Mouse (Mus musculus) liver (tissue): ENCODE results near the gene Gpr62.

ENCODE experiments used
- DNase-seq: peaks from one replicate; pipeline ENCODE4 v3.0.0-alpha.2; 2020; ENCODE audit warnings: mixed read lengths

Gpr62 gene

GRCm38 (mm10) chr9:106454071-106454761, 11.5 kb downstream of the Gpr62 start:
- no peak for DNase-seq

- DNase-seq: peak; percentile 81
These were observed 12.3 kb downstream of the Gpr62 start, which contains the start of gene Pcbp4 for GRCm38 (mm10) chr9:106453271-106454070. TSS of gene Pcbp4 (plus strand) at chr9:106453291.

- peak; percentile 65 for DNase-seq
These were observed 12.9 kb downstream of the Gpr62 start for GRCm38 (mm10) chr9:106452821-106453220.

GRCm38 (mm10) chr9:106452351-106452750, 13.4 kb downstream of the Gpr62 start:
- DNase-seq: no peak

GRCm38 (mm10) chr9:106451899-106452298, 13.8 kb downstream of the Gpr62 start:
- no peak for DNase-seq

GRCm38 (mm10) chr9:106451298-106451697, 14.4 kb downstream of the Gpr62 start:
- no peak for DNase-seq

- DNase-seq: peak; percentile 66
These were observed 15.1 kb downstream of the Gpr62 start for GRCm38 (mm10) chr9:106450661-106451060.

- no peak for DNase-seq
These were observed 15.8 kb downstream of the Gpr62 start for GRCm38 (mm10) chr9:106449947-106450346.

GRCm38 (mm10) chr9:106448498-106449031, 17.2 kb downstream of the Gpr62 start:
- peak; percentile 69 for DNase-seq

GRCm38 (mm10) chr9:106447951-106448350, 17.8 kb downstream of the Gpr62 start:
- no peak for DNase-seq

GRCm38 (mm10) chr9:106447348-106447747, 18.4 kb downstream of the Gpr62 start, which contains the start of the genes Abhd14b and Abhd14a:
TSS of gene Abhd14b (plus strand) at chr9:106447459.
TSS of gene Abhd14a (minus strand) at chr9:106447678.
- DNase-seq: peak; percentile 90

GRCm38 (mm10) chr9:106444836-106445235, 20.9 kb downstream of the Gpr62 start:
- DNase-seq: no peak

- no peak for DNase-seq
These were observed 23.1 kb downstream of the Gpr62 start for GRCm38 (mm10) chr9:106442680-106443079.

GRCm38 (mm10) chr9:106436566-106436965, 29.2 kb downstream of the Gpr62 start:
- DNase-seq: no peak

- no peak for DNase-seq
These were observed 32.3 kb downstream of the Gpr62 start for GRCm38 (mm10) chr9:106433389-106433788.

- no peak for DNase-seq
These were observed 35.8 kb downstream of the Gpr62 start for GRCm38 (mm10) chr9:106430015-106430264.

- DNase-seq: peak; percentile 94
These were observed 36.3 kb downstream of the Gpr62 start, which contains the start of gene Rpl29 for GRCm38 (mm10) chr9:106429221-106430014. TSS of gene Rpl29 (plus strand) at chr9:106429454.

GRCm38 (mm10) chr9:106428719-106429220, 37.0 kb downstream of the Gpr62 start:
- no peak for DNase-seq

GRCm38 (mm10) chr9:106421865-106422160, 43.9 kb downstream of the Gpr62 start:
- DNase-seq: peak; percentile 82

- DNase-seq: no peak
These were observed 44.5 kb downstream of the Gpr62 start for GRCm38 (mm10) chr9:106421033-106421864.

GRCm38 (mm10) chr9:106420608-106421007, 45.1 kb downstream of the Gpr62 start:
- peak; percentile 26 for DNase-seq
